Mouse (Mus musculus) brain, embryonic 18.5 days (tissue): ENCODE measurements at regions not wholly inside any gene's neighbourhood (a gene's known extent, or its start where the extent isn't known, plus 50 kb on each side); places are given as distances from the start of the nearest gene placed in this dataset.

Experiments used
- DNase-seq: peaks from one replicate; pipeline ENCODE4 v3.0.0-alpha.2; 2012; ENCODE audit warnings: low read depth, low spot score

GRCm38 (mm10) chr16:24095630-24096029 lies 107.0 kb upstream of the Bcl6 start:
- DNase-seq: no peak

GRCm38 (mm10) chr16:24094566-24094965 lies 105.9 kb upstream of the Bcl6 start:
- no peak for DNase-seq

DNA sequence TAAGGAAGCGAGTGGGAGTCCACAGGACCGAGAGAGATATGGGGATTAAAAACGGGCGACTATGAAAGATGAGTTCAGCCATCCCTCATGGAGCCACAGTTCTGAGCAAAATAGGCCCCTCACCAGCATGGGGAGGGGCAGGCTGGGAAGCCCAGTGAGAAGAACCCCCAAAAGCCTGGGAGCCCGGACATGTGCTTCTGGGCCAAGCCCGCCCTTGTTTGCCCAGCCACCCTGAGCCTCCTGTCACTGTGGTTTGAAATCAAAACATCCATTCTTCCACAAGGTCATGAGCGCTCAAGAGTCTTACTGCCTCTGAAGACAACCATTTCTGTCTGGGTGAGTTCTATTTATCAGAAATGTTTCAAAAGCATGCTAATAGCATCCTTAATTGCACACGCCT lies 105.0 kb upstream of the Bcl6 start:
- DNase-seq: no peak

DNA sequence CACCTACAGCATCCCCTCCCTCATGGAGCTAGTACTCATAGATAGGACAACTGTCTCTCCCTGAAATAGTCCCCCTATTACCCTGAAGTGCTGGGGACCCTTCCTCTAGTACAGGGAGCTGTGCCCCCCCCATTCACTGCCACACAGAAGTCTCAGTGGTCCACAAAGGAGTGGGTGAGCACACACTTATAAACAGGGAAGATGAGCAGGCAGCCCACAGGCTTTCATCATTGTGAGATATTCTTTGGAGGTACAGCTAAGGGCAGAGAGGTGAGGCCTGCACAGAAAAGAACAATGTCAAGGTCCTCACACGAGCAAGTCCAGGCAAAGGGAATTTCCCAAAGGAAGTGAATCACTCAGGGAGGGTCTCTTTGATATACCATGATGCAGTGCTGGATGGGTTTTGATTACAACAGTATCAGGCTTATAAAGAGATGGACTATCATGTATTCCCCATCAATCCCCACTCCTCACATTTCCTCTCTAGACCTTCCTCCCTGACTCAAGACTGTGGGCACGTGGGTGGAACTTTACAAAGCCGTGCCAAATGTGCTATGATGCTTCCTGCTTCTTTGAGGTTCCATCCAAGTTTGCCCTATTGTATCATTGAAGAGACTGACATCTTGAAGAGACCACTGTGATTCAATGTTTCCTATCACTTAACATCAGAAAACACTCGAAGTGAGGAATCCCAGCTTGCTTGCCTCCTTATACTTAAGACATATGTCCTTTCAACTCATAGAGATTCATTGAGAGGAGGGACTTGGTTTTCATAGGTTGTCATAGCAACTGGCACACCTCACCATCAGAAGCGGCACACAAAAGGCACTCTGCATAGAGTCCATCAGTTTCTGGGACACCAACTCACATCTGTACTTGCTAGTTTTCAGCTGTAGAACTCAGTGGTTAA lies 104.2 kb upstream of the Bcl6 start:
- DNase-seq: no peak

DNA sequence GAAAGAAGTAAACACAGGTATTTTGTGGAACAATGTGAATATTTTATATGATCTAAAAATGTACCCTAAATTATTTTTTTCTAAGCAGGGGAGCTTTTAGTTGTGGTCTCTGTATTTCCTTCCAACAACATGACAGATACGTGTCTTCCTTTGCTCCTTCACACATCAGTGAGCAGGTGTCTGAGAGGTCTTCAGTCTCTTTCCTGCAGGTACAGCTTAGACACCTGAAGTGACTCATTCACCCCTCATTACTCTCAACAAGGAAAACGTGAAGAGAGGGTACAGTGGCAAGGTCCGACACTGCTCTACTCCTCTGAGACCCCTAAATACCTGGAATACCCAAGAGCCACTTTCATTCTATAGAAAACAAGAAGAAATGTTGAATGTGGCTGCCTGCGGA lies 103.5 kb upstream of the Bcl6 start:
- no peak for DNase-seq

GRCm38 (mm10) chr16:24090981-24091380 lies 102.3 kb upstream of the Bcl6 start:
- DNase-seq: no peak

GRCm38 (mm10) chr16:24089840-24090762 lies 101.4 kb upstream of the Bcl6 start:
- no peak for DNase-seq

GRCm38 (mm10) chr16:24083966-24084365 lies 95.3 kb upstream of the Bcl6 start:
- DNase-seq: no peak

GRCm38 (mm10) chr16:24080471-24080870 lies 91.8 kb upstream of the Bcl6 start:
- DNase-seq: no peak

DNA sequence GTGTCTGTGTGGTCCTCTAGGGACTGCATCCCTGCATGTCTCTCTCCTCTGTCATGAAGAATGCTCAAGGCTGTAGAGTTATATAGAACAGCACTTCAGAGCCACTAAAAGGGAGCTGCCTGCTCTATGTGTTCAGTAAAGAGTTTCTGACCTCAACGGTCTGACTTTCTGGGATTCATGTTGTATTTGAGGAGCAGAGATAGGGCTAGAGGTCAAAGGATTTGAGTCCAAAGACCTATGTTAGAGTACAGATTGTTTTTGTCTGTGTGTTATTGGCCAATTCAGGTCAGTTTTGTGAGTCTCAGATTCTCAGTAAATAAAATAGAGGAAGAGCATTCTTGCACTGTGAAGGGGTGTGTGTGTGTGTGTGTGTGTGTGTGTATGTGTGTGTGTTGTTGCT lies 90.0 kb upstream of the Bcl6 start:
- no peak for DNase-seq

GRCm38 (mm10) chr16:24077428-24077827 lies 88.8 kb upstream of the Bcl6 start:
- no peak for DNase-seq

GRCm38 (mm10) chr16:24076799-24077136 lies 88.1 kb upstream of the Bcl6 start:
- no peak for DNase-seq

- no peak for DNase-seq
Measured at GRCm38 (mm10) chr16:24076109-24076798, 87.6 kb upstream of the Bcl6 start.

GRCm38 (mm10) chr16:24073613-24074244 lies 85.1 kb upstream of the Bcl6 start:
- DNase-seq: no peak

DNA sequence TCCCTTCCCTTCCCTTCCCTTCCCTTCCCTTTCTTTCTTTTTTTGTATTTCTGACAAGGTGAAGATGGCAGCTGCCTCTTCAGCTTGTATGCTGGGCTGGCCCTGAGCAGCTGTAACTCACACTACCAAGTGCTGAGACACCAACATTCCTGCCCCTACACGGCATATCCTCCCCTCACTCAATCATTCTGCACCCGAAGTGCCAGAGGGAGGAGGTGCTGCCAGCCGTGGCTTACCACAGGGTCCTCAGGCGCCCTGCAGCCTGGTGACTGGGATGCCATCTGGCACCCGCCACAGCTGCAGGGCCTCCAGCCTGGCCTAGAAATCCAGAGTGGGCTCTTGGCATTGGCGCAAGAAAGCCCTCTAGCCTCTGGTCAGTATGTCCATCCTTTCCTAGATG lies 84.4 kb upstream of the Bcl6 start:
- no peak for DNase-seq

GRCm38 (mm10) chr16:24069411-24069810 lies 80.8 kb upstream of the Bcl6 start:
- no peak for DNase-seq

DNA sequence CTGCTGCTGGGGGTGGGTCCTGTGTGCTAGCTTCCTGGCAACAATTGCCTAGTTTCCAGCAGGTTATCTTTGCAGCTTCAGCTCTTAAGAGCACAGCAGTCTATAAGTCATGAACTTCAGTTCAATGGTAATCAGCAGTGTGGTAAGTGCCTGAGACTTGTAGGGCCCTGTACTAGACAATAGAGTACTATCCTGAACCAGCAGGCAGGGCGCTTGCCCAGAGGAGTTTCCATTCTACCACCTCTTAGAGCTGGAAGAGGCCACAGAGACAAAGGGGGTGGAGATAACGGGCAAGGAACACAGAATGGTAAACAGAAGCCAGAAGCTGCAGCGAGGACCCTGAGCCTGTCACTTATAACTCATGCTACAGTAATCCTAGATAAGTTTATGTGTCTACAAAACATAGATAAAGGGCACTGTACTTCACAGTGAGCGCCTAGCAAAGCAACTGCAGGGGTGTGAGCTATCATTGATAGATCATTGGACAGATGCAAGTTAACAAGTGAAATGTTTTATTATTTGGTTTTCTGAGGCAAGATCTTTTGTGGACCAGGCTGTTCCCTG lies 79.7 kb upstream of the Bcl6 start:
- no peak for DNase-seq

GRCm38 (mm10) chr16:24062314-24062713 lies 73.7 kb upstream of the Bcl6 start:
- DNase-seq: no peak

GRCm38 (mm10) chr16:24061496-24061895 lies 72.8 kb upstream of the Bcl6 start:
- DNase-seq: no peak

DNA sequence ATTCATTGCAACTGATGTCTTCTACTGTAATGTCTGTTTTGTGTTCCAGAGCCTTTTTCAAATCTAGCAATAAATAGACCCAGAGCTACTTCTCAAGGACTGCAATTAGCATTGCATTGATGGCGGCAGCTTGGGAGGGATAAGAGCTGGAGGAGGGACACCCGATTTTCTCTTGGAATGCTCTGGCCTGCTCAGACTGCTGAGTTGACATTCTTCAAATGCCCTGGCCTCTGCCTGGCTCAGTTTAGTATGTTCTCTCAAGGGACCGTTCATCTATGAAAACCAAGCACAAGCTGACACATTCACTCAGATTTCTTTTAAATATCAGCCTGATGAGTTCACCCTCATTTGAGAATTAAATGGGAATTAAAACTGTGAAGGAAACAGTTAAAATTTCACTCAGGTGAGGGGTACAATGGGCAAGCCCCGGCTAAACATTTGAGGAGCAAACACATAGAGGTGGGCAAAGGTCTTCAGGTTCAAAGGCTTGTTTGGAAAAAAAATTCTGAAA lies 70.5 kb upstream of the Bcl6 start:
- DNase-seq: no peak
